11 mouse cellular contexts compared by ENCODE assay signal in the genomic region with DNA sequence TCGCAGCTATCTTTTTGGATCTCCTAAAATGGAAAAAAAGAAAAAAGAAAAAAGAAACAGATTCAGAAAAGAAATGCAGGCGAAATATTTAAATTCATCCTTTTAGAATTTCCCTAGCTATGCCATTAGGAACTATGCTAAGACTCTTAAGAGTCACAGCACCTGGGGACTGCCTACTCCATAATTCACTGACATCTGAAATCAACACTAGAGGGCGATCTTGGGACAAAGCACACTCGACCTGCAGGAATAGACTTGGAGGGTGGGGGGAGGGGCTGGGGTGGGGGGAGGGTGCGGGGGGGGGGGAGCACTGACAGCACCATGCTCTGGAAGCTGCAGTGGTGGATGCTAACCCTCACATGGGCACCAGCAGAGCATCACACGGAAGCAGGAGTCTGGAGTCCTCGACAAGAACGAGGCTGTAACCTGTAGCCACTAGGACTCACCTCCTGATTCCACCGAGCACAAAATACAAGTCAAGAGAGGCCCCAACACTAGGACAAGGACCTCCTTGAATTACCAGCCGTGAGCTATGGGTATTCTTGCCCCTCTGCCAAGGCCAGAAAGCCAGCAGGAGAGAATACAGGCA. TPM values are rescaled to one million over a fixed set of nuclear protein-coding genes. Genes with fewer than 3 reads are reported as not detected.
DNase-seq lines count a peak whose midpoint lies in the region; ATAC-seq and TF ChIP-seq lines count a peak whose summit lies in the region.
"Had no signal": no experiment of that assay in that cellular context is flagged by ENCODE, and none has a peak within 500 bp of the region (broad histone marks: within the 10 kb centered on the region; RNA-seq: fewer than 3 reads in every experiment).

No protein-coding gene starts in this region.

- H3K36me3 ChIP-seq in E14TG2a.4 (ENCODE audit: insufficient read depth, low read length): no peaks in the 10 kb centered on the region
- no peaks in the 10 kb centered on the region for H3K36me3 ChIP-seq in lung, postnatal 0 days (ENCODE audit: insufficient read depth, low read length)
- H3K36me3 ChIP-seq: intestine, embryonic 15.5 days; limb, embryonic 15.5 days had no signal

- no peak for ATAC-seq in lung, postnatal 0 days
- ATAC-seq: intestine, embryonic 15.5 days had no signal

- peak; percentile 34 for TF ChIP-seq CTCF in E14TG2a.4 (conservative IDR thresholded peaks at IDR 0.05; ENCODE audit: low read length)
- peak; percentile 64 for TF ChIP-seq CTCF in lung, postnatal 0 days (IDR thresholded peaks at IDR 0.05)

- H3K9ac ChIP-seq in lung, postnatal 0 days (replicated peaks; ENCODE audit: low read depth): no peak overlapping the region
- H3K9ac ChIP-seq: intestine, embryonic 15.5 days; limb, embryonic 15.5 days had no signal

- no peak overlapping the region for H3K4me3 ChIP-seq in E14TG2a.4 (replicated peaks; ENCODE audit: low read length)
- no peak overlapping the region for H3K4me3 ChIP-seq in lung, postnatal 0 days (ENCODE audit: low read depth, low read length)
- H3K4me3 ChIP-seq: intestine, embryonic 15.5 days; limb, embryonic 15.5 days had no signal

- WGBS in lung, postnatal 0 days: 47% methylated on average over 10 of the region's 10 CpGs

- H3K27ac ChIP-seq in lung, postnatal 0 days (ENCODE audit: low read length): no peak overlapping the region
- H3K27ac ChIP-seq: intestine, embryonic 15.5 days; limb, embryonic 15.5 days had no signal

- H3K9me3 ChIP-seq in E14TG2a.4 (ENCODE audit: low read length): no peaks in the 10 kb centered on the region
- no peaks in the 10 kb centered on the region for H3K9me3 ChIP-seq in lung, postnatal 0 days (ENCODE audit: low read length)
- H3K9me3 ChIP-seq: intestine, embryonic 15.5 days; limb, embryonic 15.5 days had no signal

- H3K4me2 ChIP-seq in lung, postnatal 0 days (replicated peaks; ENCODE audit: low read depth, low read length): no peak overlapping the region
- H3K4me2 ChIP-seq: intestine, embryonic 15.5 days; limb, embryonic 15.5 days had no signal

- no peak for TF ChIP-seq EP300 in lung, postnatal 0 days (IDR thresholded peaks at IDR 0.05)

- H3K27me3 ChIP-seq in E14TG2a.4 (ENCODE audit: insufficient read depth, low read length): no peaks in the 10 kb centered on the region
- no peaks in the 10 kb centered on the region for H3K27me3 ChIP-seq in lung, postnatal 0 days (replicated peaks; ENCODE audit: insufficient read depth, low read length)
- H3K27me3 ChIP-seq: intestine, embryonic 15.5 days; limb, embryonic 15.5 days had no signal

- peak; percentile 62 for DNase-seq in kidney, adult 9 months
- no peak for DNase-seq in kidney, adult 11 months
- peak; percentile 65 for DNase-seq in ZHBTc4 (ENCODE audit: low read depth, low spot score)
- peak; percentile 45 for DNase-seq in lung, postnatal 0 days (ENCODE audit: low spot score)
- DNase-seq in layer of hippocampus, adult 9-11 months: no peak
- DNase-seq in frontal cortex, postnatal 25 days (ENCODE audit: low spot score in 2 of 2): no peak
- DNase-seq in left cerebral cortex, adult 8-10 months (ENCODE audit: low spot score in 2 of 2): no peak
- DNase-seq: gastrocnemius, postnatal 14 days had no signal

- no peaks in the 10 kb centered on the region for H3K4me1 ChIP-seq in E14TG2a.4 (replicated peaks; ENCODE audit: low read depth, low read length)
- H3K4me1 ChIP-seq in lung, postnatal 0 days (ENCODE audit: insufficient read depth, low read depth, low read length): no peaks in the 10 kb centered on the region
- H3K4me1 ChIP-seq: intestine, embryonic 15.5 days; limb, embryonic 15.5 days had no signal

RNA-seq across cellular contexts. Expression of a gene that starts 49.0 kb away (rescaled TPM):
- 15.2 and 18.8 TPM in 2 replicates for polyA plus RNA-seq in lung, postnatal 0 days (2015; fragmentation: Nextera tagmentation; extraction: Ambion mirVana)
- total RNA-seq in left cerebral cortex, adult 8-10 months (2022): under 1 TPM; 0.04 to 0.35 (median 0.18) TPM

Comparison
In these comparisons a context has a peak if more than half of its experiments do, and no peak if none do; other contexts are left out.
1. DNase-seq: peak in kidney, adult 9 months (single experiment), ZHBTc4 (single experiment) and lung, postnatal 0 days (single experiment); none in kidney, adult 11 months (single experiment), layer of hippocampus, adult 9-11 months (single experiment), frontal cortex, postnatal 25 days (0 of 2) and left cerebral cortex, adult 8-10 months (0 of 2).